Mouse (Mus musculus) fat pad, adult 2 months (tissue): ENCODE data around the gene Gpr137.
"Not testable (repeated sequence)": the region's sequence is repeated elsewhere in the genome, so short reads cannot be mapped to it uniquely, and the experiment has no call there.

Experiments used
- DNase-seq: peaks from one replicate; pipeline ENCODE4 v3.0.0-alpha.2; 2011; ENCODE audit warnings: low read depth, low spot score; ENCODE audit errors: extremely low read depth

Gene Gpr137

GRCm38 (mm10) chr19:6942249-6942691, at the start of gene Gpr137:
Gene Gpr137, minus strand, starts transcription at chr19:6942480.
- no peak for DNase-seq

DNA sequence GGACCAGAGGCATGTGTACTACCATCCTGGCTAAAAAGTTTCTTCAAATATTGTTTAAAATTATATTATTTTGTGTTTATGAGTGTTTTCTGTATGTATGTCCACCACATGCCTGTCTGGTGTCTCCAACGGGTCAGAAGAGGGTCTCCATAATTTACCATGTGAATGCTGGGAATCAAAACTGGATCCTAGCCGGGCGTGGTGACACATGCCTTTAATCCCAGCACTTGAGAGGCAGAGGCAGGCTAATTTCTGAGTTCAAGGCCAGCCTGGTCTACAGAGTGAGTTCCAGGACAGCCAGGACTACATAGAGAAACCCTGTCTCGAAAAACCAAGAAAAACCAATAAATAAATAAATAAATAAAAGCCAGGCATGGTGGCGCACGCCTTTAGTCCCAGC, 48.9 kb upstream of the Gpr137 start:
- DNase-seq, result not testable (repeated sequence)

DNA sequence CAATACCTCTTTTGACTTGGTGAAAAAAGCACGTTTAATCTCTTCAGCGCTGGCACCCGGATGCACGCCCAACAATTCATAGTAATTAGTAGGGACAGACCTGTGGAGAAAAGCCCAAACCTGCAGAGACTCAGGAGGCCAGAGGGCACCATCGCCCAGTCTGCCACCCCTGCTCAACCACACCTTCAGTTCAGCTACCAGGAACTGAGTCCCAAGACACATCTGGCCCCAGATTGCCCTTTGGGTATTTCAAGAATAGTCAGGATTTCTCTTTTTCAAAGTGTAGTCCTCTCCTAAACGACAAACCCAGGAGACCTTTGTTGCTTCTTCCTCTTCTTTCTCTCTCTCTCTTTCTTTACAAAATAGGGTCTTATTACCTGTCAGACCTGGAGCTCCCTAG, 48.4 kb upstream of the Gpr137 start:
- DNase-seq, result no peak

GRCm38 (mm10) chr19:6989251-6989650, 47.0 kb upstream of the Gpr137 start:
- no peak for DNase-seq

DNA sequence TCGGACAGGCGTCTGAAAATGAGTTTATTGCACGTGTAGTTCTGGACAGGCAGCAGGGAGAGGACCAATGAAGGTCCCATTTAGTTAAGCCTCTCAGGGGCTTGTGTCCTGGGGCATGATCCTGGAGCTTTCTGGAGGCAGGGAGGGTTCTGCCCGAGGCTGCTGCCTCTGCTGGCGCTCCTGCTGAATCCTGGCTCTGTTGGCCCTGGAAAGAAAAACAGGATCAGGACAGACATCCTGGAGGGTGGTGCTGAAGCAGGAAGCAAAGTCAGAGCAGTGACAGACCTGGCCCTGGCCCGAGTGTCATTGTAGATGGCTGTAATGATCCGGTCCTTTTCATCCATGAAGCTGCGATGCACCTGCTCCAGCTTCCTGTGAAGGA, 45.6 kb upstream of the Gpr137 start:
- DNase-seq, result no peak

DNA sequence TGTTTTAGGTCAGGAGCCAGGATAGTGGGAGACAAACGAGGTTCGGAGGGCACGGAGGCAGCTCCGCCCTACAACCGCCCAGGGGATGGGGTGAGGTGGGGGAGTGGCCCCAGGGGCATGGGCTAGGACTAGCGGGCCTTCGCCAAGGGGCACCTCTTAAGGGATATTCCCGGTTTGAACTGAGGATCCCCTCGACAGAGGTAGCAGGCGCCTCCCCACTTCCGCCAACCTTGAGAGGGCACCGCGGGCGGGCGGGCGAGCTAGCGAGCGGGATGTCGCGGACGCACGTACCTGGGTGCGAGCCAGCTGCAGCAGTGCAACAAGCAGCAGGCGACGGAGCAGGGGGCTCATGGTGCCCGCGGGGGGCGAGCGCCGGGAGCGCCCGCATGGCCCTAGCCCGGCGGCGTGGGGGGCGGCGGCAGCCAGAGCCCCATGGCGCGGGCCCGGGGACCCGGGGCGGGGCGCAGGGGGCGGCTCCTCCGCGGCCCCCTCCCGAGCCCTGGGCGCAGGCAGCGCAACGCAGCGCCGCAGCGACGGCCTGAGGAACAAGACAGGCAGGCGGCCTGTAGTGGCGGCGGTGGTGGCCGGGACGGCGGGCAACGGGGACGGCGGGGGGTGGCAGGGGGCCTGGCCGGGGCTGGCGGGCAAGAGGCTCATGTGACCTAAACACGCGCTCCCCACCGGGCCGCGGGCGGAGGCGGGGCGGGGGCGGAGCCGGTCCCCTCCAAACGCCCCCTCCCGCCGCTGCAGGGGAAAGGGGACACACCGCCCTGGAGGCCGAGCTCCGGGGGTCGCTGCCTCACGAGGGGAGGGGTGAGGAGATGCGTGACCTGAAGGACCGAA, 45.0 kb upstream of the Gpr137 start, which contains the start of gene Vegfb:
Gene Vegfb, minus strand, starts transcription at position 591 of the 843 bp plus-strand sequence.
- DNase-seq, result no peak

GRCm38 (mm10) chr19:6985951-6986708, 43.9 kb upstream of the Gpr137 start:
- no peak for DNase-seq

- no peak for DNase-seq
These were observed 43.0 kb upstream of the Gpr137 start for GRCm38 (mm10) chr19:6985300-6985699.

GRCm38 (mm10) chr19:6983621-6984020, 41.3 kb upstream of the Gpr137 start:
- no peak for DNase-seq

DNA sequence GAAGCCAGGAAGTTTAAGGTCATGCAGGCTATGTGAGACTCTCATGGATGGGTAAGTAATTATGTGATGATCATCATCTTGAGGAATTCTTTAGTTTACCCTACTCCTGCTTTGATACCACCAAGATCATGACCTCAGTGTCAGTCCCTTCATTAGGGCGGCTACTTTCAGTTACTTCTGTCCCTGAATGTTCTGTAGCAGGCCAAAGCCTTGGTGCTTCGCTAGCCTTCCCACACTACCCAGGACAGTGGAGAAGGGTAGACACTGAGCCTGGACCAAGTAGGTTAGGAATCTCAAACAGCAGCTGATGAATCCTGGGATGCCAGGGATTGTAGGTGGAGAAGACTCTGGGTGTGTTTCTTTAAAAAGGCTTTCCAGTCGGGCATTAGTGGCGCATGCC, 39.2 kb upstream of the Gpr137 start:
- DNase-seq, result no peak

GRCm38 (mm10) chr19:6980381-6981093, 38.3 kb upstream of the Gpr137 start, which contains the start of gene Fkbp2:
Gene Fkbp2, minus strand, starts transcription at chr19:6980501.
- DNase-seq, result peak; percentile 73

DNA sequence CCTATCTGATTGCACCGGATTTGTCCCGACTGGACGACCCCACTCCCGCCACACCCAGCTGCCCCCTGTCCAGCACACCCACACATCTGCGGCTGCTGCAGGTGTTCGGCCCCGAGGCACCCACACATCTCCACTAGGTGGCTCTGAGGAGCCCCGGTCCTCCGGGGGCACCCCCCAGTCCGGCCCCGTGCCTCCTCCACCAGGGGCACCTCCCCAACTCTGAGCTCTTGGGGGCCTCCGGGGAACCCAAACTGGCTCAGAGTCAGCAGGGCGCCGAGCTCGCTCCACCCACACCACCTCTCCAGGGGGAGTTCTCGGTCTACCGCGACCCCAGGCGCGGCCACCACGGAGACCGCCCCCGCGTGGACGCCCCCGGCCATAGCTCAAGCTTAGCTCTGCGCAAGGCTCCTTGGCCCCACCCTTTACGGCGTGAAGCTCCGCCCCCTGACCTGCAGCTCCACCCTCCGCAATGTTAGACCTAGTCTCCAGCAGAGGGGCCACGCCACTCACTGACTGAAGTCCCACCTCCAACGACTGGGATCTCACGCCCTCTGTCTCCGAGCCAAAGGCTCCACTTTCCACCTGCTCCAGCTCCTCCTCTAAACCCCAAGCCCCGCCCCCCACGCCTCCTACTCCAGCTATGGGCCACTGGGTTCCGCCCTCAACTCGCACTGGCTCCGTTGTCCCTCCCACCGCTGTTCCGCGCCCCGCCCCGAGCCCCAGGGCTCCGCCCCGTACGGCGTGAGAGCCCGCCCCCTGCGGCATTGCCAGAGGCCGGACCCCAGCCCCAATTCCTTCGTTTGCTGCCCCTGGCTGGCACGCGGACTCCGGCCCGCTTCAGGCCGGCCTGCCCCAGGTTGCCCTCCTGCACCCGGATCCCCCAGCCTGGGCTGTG, 37.5 kb upstream of the Gpr137 start:
- peak; percentile 96 for DNase-seq

DNA sequence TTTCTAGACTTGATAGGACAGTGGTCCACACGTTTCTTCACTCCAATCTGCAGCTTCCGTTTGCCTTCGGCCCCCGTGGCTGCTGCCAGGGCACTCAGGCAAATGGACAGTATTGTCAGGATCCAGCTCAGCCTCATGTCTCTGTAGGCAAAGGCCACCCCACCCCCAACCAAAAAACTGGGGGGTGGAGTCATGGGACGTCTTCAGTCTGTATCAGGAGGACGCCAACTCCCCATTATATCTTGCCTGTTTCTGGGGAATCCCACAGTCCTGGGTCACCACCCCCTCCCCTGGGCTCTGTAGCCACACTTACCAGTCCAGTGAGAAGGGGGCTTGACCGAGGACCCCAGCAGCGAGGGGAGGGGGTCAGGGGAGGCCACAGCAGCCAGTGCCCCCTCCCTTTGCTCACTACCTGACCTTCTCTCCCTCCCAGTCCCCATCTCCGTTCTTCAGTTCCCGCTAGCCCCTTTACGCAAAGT, 36.8 kb upstream of the Gpr137 start:
- DNase-seq, result no peak

- DNase-seq, result no peak
These were observed 36.3 kb upstream of the Gpr137 start for GRCm38 (mm10) chr19:6978639-6978974.

DNA sequence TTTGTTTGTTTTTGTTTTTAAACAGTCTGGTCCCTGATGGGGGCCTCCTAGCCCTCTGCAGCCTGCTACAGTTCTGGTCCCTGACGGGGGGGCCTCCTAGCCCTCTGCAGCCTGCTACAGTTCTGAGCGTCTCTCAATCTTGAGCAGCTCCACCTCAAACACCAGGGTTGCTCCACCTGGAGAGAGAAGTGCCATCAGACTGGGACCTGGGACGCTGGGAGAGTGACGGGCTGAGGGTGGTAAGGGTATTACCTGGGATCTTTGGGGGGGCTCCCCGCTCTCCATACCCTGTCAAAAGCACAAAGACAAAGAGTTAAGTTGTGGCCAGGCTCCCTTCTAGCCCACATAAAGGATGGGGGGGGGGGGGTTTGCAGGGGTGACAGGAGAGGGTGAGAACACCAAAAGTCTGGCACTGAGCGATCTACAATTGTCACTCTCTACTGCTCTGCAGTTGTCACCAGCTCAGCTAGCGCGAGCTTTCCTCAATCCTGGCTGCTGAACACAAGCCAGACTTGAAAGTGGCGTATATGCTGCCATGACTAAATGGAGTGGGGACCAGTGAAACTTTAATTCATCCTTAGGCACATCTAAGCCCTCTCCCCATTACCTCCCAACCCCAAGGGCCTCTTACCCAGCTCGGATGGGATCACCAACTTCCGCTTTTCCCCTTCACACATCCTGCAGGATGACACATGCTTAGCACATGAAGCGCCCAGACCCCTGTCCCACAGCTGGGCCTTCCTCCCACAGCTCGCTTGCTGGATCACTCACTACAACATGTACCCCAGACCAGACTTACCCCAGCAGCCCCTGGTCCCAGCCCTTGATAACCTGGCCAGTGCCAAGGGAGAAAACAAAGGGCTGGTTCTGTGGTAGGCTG, 35.7 kb upstream of the Gpr137 start:
- DNase-seq, result no peak

DNA sequence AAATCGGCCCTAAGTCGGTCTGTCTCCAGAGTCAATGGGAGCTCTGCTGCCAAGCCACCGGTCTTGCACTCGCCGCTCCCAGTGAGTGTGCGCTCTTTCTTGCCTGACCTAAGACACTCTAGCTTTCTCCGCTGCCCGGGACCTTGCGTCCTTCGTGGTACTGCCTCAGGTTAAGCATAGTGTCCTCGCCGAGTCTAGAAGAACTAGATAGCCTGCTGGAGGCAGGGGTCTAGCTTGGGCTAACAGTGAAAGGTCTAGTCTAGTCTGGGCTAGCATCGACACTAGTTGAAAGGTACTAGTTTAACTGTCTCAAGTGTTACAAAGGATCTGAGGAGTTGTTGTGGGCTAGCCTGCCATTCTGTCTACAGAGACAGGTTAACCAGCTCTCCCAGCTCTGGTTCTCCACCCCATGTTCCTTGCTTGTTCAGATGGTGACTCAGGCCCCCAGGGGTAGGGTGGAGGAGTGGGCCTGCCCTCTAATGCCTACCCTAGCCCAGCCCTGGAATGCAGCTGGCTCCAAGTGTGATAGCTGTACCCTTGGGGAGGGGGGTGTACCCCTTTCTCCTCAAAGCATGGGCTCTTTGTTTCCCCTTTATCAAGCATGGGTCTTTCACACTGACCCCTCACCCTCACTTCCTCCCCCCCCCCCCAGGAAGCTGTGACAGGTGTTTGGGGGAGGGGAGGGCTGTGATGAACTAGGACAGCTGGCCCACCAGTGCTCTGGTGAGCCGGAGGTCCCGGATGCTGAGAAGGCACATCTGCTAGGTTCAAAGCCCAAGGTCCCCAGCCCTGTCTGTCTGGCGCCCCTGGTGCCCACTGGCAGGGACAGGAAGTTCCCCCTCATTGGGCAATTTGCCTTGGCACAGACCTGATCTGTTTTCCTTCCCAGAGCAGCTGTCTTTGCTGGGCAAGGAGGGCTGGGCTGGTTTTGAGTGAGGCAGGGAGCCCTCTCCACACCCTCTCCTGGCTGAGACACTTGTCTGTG, 33.5 kb upstream of the Gpr137 start, which contains the start of gene Plcb3:
Gene Plcb3, minus strand, starts transcription at position 934 of the 985 bp plus-strand sequence.
- DNase-seq, result no peak

GRCm38 (mm10) chr19:6974211-6975205, 32.2 kb upstream of the Gpr137 start, which contains the start of gene Ppp1r14b:
Gene Ppp1r14b, plus strand, starts transcription at chr19:6974968.
- no peak for DNase-seq
